Mouse (Mus musculus) MEL (cell line): ENCODE data around the gene Mmp24. TPM values are rescaled to one million over a fixed set of nuclear protein-coding genes. Genes with fewer than 3 reads are reported as not detected.

Source experiments
- DNase-seq: peaks from one replicate; pipeline ENCODE4 v3.0.0; 2011; ENCODE audit warnings: low read depth, low spot score
- H3K27ac ChIP-seq: 2 replicates; pipeline ENCODE4 v1.5.1; 2012; ENCODE audit warnings: low read depth, mild to moderate bottlenecking, control low read depth, low read length, moderate library complexity; ENCODE audit not compliant: control insufficient read depth
- H3K27me3 ChIP-seq, 2 experiments: fragments of 150-350 bp in 1 of 2; sonication (generic) in 1 of 2; 2 replicates each; pipeline ENCODE4 v1.6.1; 2012; ENCODE audit warnings: low read length in 2 of 2, mild to moderate bottlenecking in 2 of 2, improper control_type of control experiment in 1 of 2, moderate library complexity in 1 of 2; ENCODE audit not compliant: insufficient read depth in 2 of 2, control insufficient read depth in 1 of 2
- H3K36me3 ChIP-seq, 2 experiments: 2 replicates each; pipeline ENCODE4 v1.6.1; 2012 to 2014; ENCODE audit warnings: low read length in 2 of 2, improper control_type of control experiment in 1 of 2, inconsistent platforms in 1 of 2, mild to moderate bottlenecking in 1 of 2; ENCODE audit not compliant: insufficient read depth in 2 of 2, control insufficient read depth in 1 of 2
- H3K4me1 ChIP-seq, 2 experiments: fragments of 150-350 bp in 1 of 2; sonication (generic) in 1 of 2; 2 replicates each; pipeline ENCODE4 v1.6.1; 2012; ENCODE audit warnings: low read length in 2 of 2, improper control_type of control experiment in 1 of 2, mild to moderate bottlenecking in 1 of 2; ENCODE audit not compliant: insufficient read depth in 2 of 2, control insufficient read depth in 1 of 2
- H3K4me3 ChIP-seq, 2 experiments: fragments of 150-350 bp in 1 of 2; sonication (generic) in 1 of 2; 2 replicates each; pipeline ENCODE4 v1.5.1; 2012; ENCODE audit warnings: low read depth in 2 of 2, low read length in 2 of 2, mild to moderate bottlenecking in 2 of 2, moderate library complexity in 2 of 2, control low read depth in 1 of 2, improper control_type of control experiment in 1 of 2; ENCODE audit not compliant: control insufficient read depth in 1 of 2, insufficient read depth in 1 of 2
- H3K79me2 ChIP-seq: 2 replicates; pipeline ENCODE4 v1.6.1; 2012; ENCODE audit warnings: mild to moderate bottlenecking, low read length, moderate library complexity; ENCODE audit not compliant: control insufficient read depth, poor library complexity, insufficient read depth
- H3K9ac ChIP-seq: 2 replicates; pipeline ENCODE4 v1.6.1; 2012; ENCODE audit warnings: low read depth, mild to moderate bottlenecking, control low read depth, low read length, moderate library complexity; ENCODE audit not compliant: control insufficient read depth, poor library complexity, severe bottlenecking
- H3K9me3 ChIP-seq: fragments of 150-350 bp; sonication (generic); replicated peaks from 2 replicates; pipeline ENCODE4 v1.6.1; 2012; ENCODE audit warnings: mild to moderate bottlenecking, low read length, improper control_type of control experiment, moderate library complexity; ENCODE audit not compliant: insufficient read depth
- CHD1 ChIP-seq: IDR thresholded peaks from 2 replicates; pipeline ENCODE4 v1.6.1; 2012; ENCODE audit warnings: low read depth, mild to moderate bottlenecking, inconsistent platforms, low read length, improper control_type of control experiment
- CHD2 ChIP-seq: IDR thresholded peaks from 2 replicates; pipeline ENCODE4 v1.6.1; 2011; ENCODE audit warnings: low read length, improper control_type of control experiment
- CTCF ChIP-seq, 3 experiments: IDR thresholded peaks in 2 of 3; conservative IDR thresholded peaks in 1 of 3; 2 replicates each; pipeline ENCODE4 v1.5.1; 2011 to 2012; ENCODE audit warnings: low read length in 3 of 3, low read depth in 2 of 3, mild to moderate bottlenecking in 2 of 3, improper control_type of control experiment in 1 of 3, inconsistent platforms in 1 of 3, mixed read lengths in 1 of 3, moderate library complexity in 1 of 3; ENCODE audit not compliant: control insufficient read depth in 1 of 3, insufficient read depth in 1 of 3, poor library complexity in 1 of 3, severe bottlenecking in 1 of 3
- E2F4 ChIP-seq: IDR thresholded peaks from 2 replicates; pipeline ENCODE4 v1.6.1; 2011; ENCODE audit warnings: low read depth, low read length, improper control_type of control experiment, borderline replicate concordance
- ELF1 ChIP-seq: IDR thresholded peaks from 2 replicates; pipeline ENCODE4 v1.6.1; 2014; ENCODE audit warnings: low read depth, mild to moderate bottlenecking, inconsistent platforms, low read length, improper control_type of control experiment, moderate library complexity
- GABPA ChIP-seq: IDR thresholded peaks from 2 replicates; pipeline ENCODE4 v1.6.1; 2012; ENCODE audit warnings: low read depth, mild to moderate bottlenecking, inconsistent platforms, low read length, improper control_type of control experiment, moderate library complexity
- JUND ChIP-seq: IDR thresholded peaks from 2 replicates; pipeline ENCODE4 v1.6.1; 2011; ENCODE audit warnings: low read depth, mild to moderate bottlenecking, improper control_type of control experiment, low read length
- MYB ChIP-seq: IDR thresholded peaks from 2 replicates; pipeline ENCODE4 v1.6.1; 2011; ENCODE audit warnings: mild to moderate bottlenecking, low read depth, low read length, improper control_type of control experiment
- NRF1 ChIP-seq: IDR thresholded peaks from 2 replicates; pipeline ENCODE4 v1.6.1; 2014; ENCODE audit warnings: low read depth, mild to moderate bottlenecking, inconsistent platforms, low read length, improper control_type of control experiment, moderate library complexity; ENCODE audit not compliant: poor library complexity, insufficient read depth, severe bottlenecking
- RAD21 ChIP-seq: IDR thresholded peaks from 2 replicates; pipeline ENCODE4 v1.6.1; 2011; ENCODE audit warnings: mild to moderate bottlenecking, low read depth, low read length, improper control_type of control experiment
- SIN3A ChIP-seq: IDR thresholded peaks from 2 replicates; pipeline ENCODE4 v1.6.1; 2012; ENCODE audit warnings: low read length, improper control_type of control experiment, inconsistent platforms
- SMC3 ChIP-seq: IDR thresholded peaks from 2 replicates; pipeline ENCODE4 v1.6.1; 2011; ENCODE audit warnings: low read depth, low read length, improper control_type of control experiment
- TAL1 ChIP-seq: IDR thresholded peaks from 2 replicates; pipeline ENCODE4 v1.6.1; 2012; ENCODE audit warnings: mild to moderate bottlenecking, inconsistent platforms, low read length, moderate library complexity, mixed read lengths
- TBP ChIP-seq: IDR thresholded peaks from 2 replicates; pipeline ENCODE4 v1.8.0; 2011; ENCODE audit warnings: low read depth, low read length, improper control_type of control experiment
- TCF12 ChIP-seq: IDR thresholded peaks from 2 replicates; pipeline ENCODE4 v1.6.1; 2014; ENCODE audit warnings: low read depth, mild to moderate bottlenecking, inconsistent platforms, low read length, improper control_type of control experiment, moderate library complexity
- UBTF ChIP-seq: IDR thresholded peaks from 2 replicates; pipeline ENCODE4 v1.6.1; 2012; ENCODE audit warnings: low read depth, mild to moderate bottlenecking, inconsistent platforms, low read length, improper control_type of control experiment, moderate library complexity, borderline replicate concordance; ENCODE audit not compliant: insufficient read depth
- ZC3H11A ChIP-seq: IDR thresholded peaks from 2 replicates; pipeline ENCODE4 v1.6.1; 2012; ENCODE audit warnings: low read depth, mild to moderate bottlenecking, inconsistent platforms, low read length, improper control_type of control experiment
- ZNF384 ChIP-seq: IDR thresholded peaks from 2 replicates; pipeline ENCODE4 v1.6.1; 2012; ENCODE audit warnings: low read depth, mild to moderate bottlenecking, inconsistent platforms, low read length, improper control_type of control experiment
- polyA plus RNA-seq, 2 experiments: library from polyadenylated mRNA; stranded (reverse) in 1 of 2; unstranded in 1 of 2; fragments of >175 nt in 1 of 2; fragments of >200 nt in 1 of 2; gene quantifications; 2 replicates each; pipeline versions ENCODE4 v1.2.1 to v1.2.4; 2012; ENCODE audit warnings: low replicate concordance in 2 of 2, low read depth in 1 of 2; ENCODE audit not compliant: insufficient read length in 2 of 2, insufficient read depth in 1 of 2, missing spikeins in 1 of 2
- total RNA-seq: library from RNA; depleted of rRNA; stranded (reverse); fragments of 300-350 nt; gene quantifications from 2 replicates; pipeline ENCODE4 v1.2.3, GENCODE M21; 2012

Gene Mmp24
- total and polyA plus RNA-seq, 3 experiments, result 0.06 to 0.27 TPM; not detected in 1

GRCm38 (mm10) chr2:155794674-155795445 is 19.7 kb downstream of the Mmp24 start:
- TF ChIP-seq ELF1 (no peak), TBP (no peak), SIN3A (no peak), NRF1 (no peak), TCF12 (no peak), ZNF384 (no peak), JUND (no peak), MYB (no peak), CHD2 (no peak)
- DNase-seq, result no peak
- no peaks in the 10 kb centered on the region for H3K36me3 ChIP-seq
- H3K27ac ChIP-seq, result no peak overlapping the region
- H3K9me3 ChIP-seq, result no peaks in the 10 kb centered on the region
- no peak overlapping the region for H3K4me3 ChIP-seq
- H3K27me3 ChIP-seq, result peaks cover 7 to 17% of the 10 kb centered on the region in 2 experiments
- H3K9ac ChIP-seq, result no peak overlapping the region
- no peaks in the 10 kb centered on the region for H3K79me2 ChIP-seq
- H3K4me1 ChIP-seq, result no peaks in the 10 kb centered on the region

DNA sequence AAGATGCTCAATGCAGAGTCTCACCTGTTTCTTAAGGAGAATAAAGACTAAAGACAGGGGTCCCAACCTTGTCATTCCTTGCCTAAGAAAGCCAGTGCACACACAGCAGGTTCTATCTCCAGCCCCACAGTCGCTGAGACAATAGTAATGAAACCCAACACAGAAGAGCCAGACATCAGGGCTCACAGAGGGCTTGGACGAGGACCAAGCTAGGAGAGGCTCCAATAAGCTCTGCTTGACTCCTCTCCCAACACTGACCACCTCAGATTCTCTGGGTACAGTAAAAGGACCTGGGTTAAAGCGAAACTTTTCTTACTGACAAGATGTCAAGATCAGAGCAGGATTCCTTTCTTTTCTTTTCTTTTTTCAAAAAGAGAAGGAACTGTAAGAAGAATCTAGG is 23.5 kb downstream of the Mmp24 start:
- H3K27me3 ChIP-seq, result peaks cover 8 to 17% of the 10 kb centered on the region in 2 experiments

DNA sequence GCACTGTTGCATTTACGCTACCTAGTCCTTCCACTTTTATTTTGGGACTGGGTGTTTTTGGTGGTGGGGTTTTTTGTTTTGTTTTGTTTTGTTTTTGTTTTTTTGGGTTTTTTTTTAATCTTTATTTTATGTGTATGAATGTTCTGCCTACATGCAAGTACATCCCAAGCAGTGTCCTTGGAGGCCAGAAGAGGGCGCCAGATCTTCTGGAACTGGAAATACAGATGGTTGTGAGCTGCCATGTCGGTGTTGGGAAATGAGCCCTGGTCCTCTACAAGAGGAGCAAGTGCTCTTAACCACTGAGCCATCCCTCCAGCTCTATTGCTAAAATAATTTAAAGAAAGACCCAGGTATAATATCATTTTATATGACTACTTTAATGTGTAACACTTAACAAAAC is 27.6 kb downstream of the Mmp24 start:
- DNase-seq, result peak; percentile 82

More for the DNA sequence above, 23.5 kb downstream of the Mmp24 start:
- no peak for DNase-seq
- Histone ChIP-seq H3K9ac (no peak overlapping the region), H3K4me1 (no peaks in the 10 kb centered on the region), H3K79me2 (no peaks in the 10 kb centered on the region), H3K27ac (no peak overlapping the region), H3K4me3 (no peak overlapping the region), H3K9me3 (no peaks in the 10 kb centered on the region), H3K36me3 (no peaks in the 10 kb centered on the region)
- TF ChIP-seq GABPA (no peak), TAL1 (no peak), CTCF (IDR thresholded peaks at IDR 0.05 in 2 of 3, conservative IDR thresholded peaks at IDR 0.05 in 1 of 3; ENCODE audit: control insufficient read depth in 1 of 3, insufficient read depth in 1 of 3, low read depth in 2 of 3, low read length in 3 of 3, poor library complexity in 1 of 3, severe bottlenecking in 1 of 3) (no peak), UBTF (no peak)

More for the DNA sequence above, 27.6 kb downstream of the Mmp24 start:
- TF ChIP-seq SMC3, result peak; percentile 70
- peak; percentile 51 for TF ChIP-seq RAD21
- TF ChIP-seq E2F4, result no peak
- TF ChIP-seq ZC3H11A, result 0 out of 2 replicates have a peak, but pooled peaks have one; percentile 31
- TF ChIP-seq CHD1, result no peak
- peak; percentile 68 to 74 (median 69) for TF ChIP-seq CTCF (IDR thresholded peaks at IDR 0.05 in 2 of 3, conservative IDR thresholded peaks at IDR 0.05 in 1 of 3; ENCODE audit: control insufficient read depth in 1 of 3, insufficient read depth in 1 of 3, low read depth in 2 of 3, low read length in 3 of 3, poor library complexity in 1 of 3, severe bottlenecking in 1 of 3)
- Histone ChIP-seq H3K79me2 (no peaks in the 10 kb centered on the region), H3K9me3 (no peaks in the 10 kb centered on the region), H3K4me1 (0 out of 4 replicates have a peak, but pooled peaks cover 0 to 4% of the 10 kb centered on the region in 2 experiments), H3K36me3 (no peaks in the 10 kb centered on the region), H3K4me3 (no peak overlapping the region), H3K9ac (no peak overlapping the region), H3K27me3 (peaks cover 6 to 17% of the 10 kb centered on the region in 2 experiments), H3K27ac (no peak overlapping the region)
